Mouse (Mus musculus): ENCODE measurements around the gene Unc119. TPM values are rescaled to one million over a fixed set of nuclear protein-coding genes. Genes with fewer than 3 reads are reported as not detected.

Unc119 gene
- total RNA-seq, 2 experiments from 2014 or later, result 10.1 to 16.2 TPM

Other genes with a start within 250 kb of the Unc119 start
- 1 to 10 TPM; 6.0 to 6.1 TPM for gene Fam222b, start 248.8 kb upstream of the Unc119 start, total RNA-seq (2021)
- gene Traf4, start 177.9 kb upstream of the Unc119 start, total RNA-seq (2021), result 1 to 10 TPM; 2.2 to 3.2 TPM
- under 1 TPM; 0.59 to 0.64 TPM for gene Nek8, start 166.8 kb upstream of the Unc119 start, total RNA-seq (2021)
- gene Tlcd1, start 166.8 kb upstream of the Unc119 start, total RNA-seq (2021), result 1 to 10 TPM in 1 of 2 experiments, under 1 TPM in 1; 0.99 to 1.4 TPM
- 100 to 1,000 TPM; 644 to 813 TPM for gene Rpl23a, start 159.9 kb upstream of the Unc119 start, total RNA-seq (2021)
- 1 to 10 TPM; 4.2 to 4.5 TPM for gene Rab34, start 155.1 kb upstream of the Unc119 start, total RNA-seq (2021)
- gene Proca1, start 150.1 kb upstream of the Unc119 start, total RNA-seq (2021), result under 1 TPM in 1 of 2 experiments, not detected in 1; 0.74 TPM
- 10 to 100 TPM; 40.7 to 41.1 TPM for gene Sdf2, start 97.7 kb upstream of the Unc119 start, total RNA-seq (2021)
- 10 to 100 TPM; 21.9 to 23.1 TPM for gene Supt6, start 97.5 kb upstream of the Unc119 start, total RNA-seq (2021)
- 100 to 1,000 TPM; 212 to 228 TPM for gene 2610507B11Rik, start 81.7 kb upstream of the Unc119 start, total RNA-seq (2021)
- under 1 TPM; 0.42 to 0.84 TPM for gene BC030499, start 52.6 kb upstream of the Unc119 start, total RNA-seq (2021)
- gene Spag5, start 42.0 kb upstream of the Unc119 start, total RNA-seq (2021), result 1 to 10 TPM; 2.4 to 4.1 TPM
- 1 to 10 TPM; 1.3 to 1.9 TPM for gene Aldoc, start 20.5 kb upstream of the Unc119 start, total RNA-seq (2021)
- 10 to 100 TPM; 20.1 to 21.3 TPM for gene Pigs, start 15.1 kb upstream of the Unc119 start, total RNA-seq (2021)
- gene Foxn1, start 43.1 kb downstream of the Unc119 start, total RNA-seq (2021), result under 1 TPM in 1 of 2 experiments, not detected in 1; 0.10 TPM
- gene Slc13a2, start 78.7 kb downstream of the Unc119 start, total RNA-seq (2021), result not detected
- 1 to 10 TPM in 1 of 2 experiments, under 1 TPM in 1; 0.67 to 1.2 TPM for gene Slc46a1, start 122.2 kb downstream of the Unc119 start, total RNA-seq (2021)
- gene Sarm1, start 154.3 kb downstream of the Unc119 start, total RNA-seq (2021), result 1 to 10 TPM in 1 of 2 experiments, under 1 TPM in 1; 0.69 to 1.1 TPM
- 10 to 100 TPM; 11.4 to 12.2 TPM for gene Vtn, start 155.6 kb downstream of the Unc119 start, total RNA-seq (2021)
- not detected for gene Sebox, start 160.0 kb downstream of the Unc119 start, total RNA-seq (2021)
- gene Tmem199, start 168.7 kb downstream of the Unc119 start, total RNA-seq (2021), result 10 to 100 TPM; 11.9 to 12.3 TPM
- 100 to 1,000 TPM in 1 of 2 experiments, 10 to 100 TPM in 1; 99.0 to 103 TPM for gene Poldip2, start 168.7 kb downstream of the Unc119 start, total RNA-seq (2021)
- 10 to 100 TPM; 38.0 to 43.5 TPM for gene Tnfaip1, start 192.8 kb downstream of the Unc119 start, total RNA-seq (2021)
- 10 to 100 TPM; 18.1 to 19.9 TPM for gene Ift20, start 192.9 kb downstream of the Unc119 start, total RNA-seq (2021)
- 1 to 10 TPM; 1.9 to 2.1 TPM for gene Tmem97, start 207.3 kb downstream of the Unc119 start, total RNA-seq (2021)